Mouse (Mus musculus) heart, embryonic 13.5 days (tissue): ENCODE measurements at regions not wholly inside any gene's neighbourhood (a gene's known extent, or its start where the extent isn't known, plus 50 kb on each side); places are given as distances from the start of the nearest gene placed in this dataset.

Source experiments
- ATAC-seq: fragments of 200-750 bp; cut with Nextera tagmentation; 2 replicates; pipeline ENCODE4 v1.8.0; 2017; ENCODE audit warnings: moderate TSS enrichment; ENCODE audit not compliant: insufficient number of reproducible peaks, low FRiP score, low TSS enrichment; ENCODE audit errors: extremely low read depth
- H3K27ac ChIP-seq: fragments of 300-500 bp; sonication (generic); replicated peaks from 2 replicates; pipeline ENCODE4 v1.5.1; 2015; ENCODE audit warnings: moderate library complexity, mild to moderate bottlenecking, inconsistent platforms
- H3K27me3 ChIP-seq: fragments of 300-500 bp; sonication (generic); replicated peaks from 2 replicates; pipeline ENCODE4 v1.6.1; 2015; ENCODE audit warnings: mild to moderate bottlenecking, inconsistent platforms
- H3K36me3 ChIP-seq: fragments of 300-500 bp; sonication (generic); 2 replicates; pipeline ENCODE4 v1.6.1; 2015; ENCODE audit warnings: mild to moderate bottlenecking, inconsistent platforms
- H3K4me1 ChIP-seq: fragments of 300-500 bp; sonication (generic); 2 replicates; pipeline ENCODE4 v1.6.1; 2015; ENCODE audit warnings: inconsistent platforms
- H3K4me2 ChIP-seq: fragments of 300-500 bp; sonication (generic); 2 replicates; pipeline ENCODE4 v1.6.1; 2015; ENCODE audit warnings: inconsistent platforms, mild to moderate bottlenecking, moderate library complexity
- H3K4me3 ChIP-seq: fragments of 300-500 bp; sonication (generic); 2 replicates; pipeline ENCODE4 v1.5.1; 2015; ENCODE audit warnings: moderate library complexity, mild to moderate bottlenecking, inconsistent platforms
- H3K9ac ChIP-seq: fragments of 300-500 bp; sonication (generic); 2 replicates; pipeline ENCODE4 v1.6.1; 2015; ENCODE audit warnings: inconsistent platforms, mild to moderate bottlenecking, moderate library complexity
- H3K9me3 ChIP-seq: fragments of 300-500 bp; sonication (generic); 2 replicates; pipeline ENCODE4 v1.6.1; 2016; ENCODE audit warnings: inconsistent platforms
- WGBS: fragments of 180-500 bp; shearing (Covaris S2); methylation state at CpG from one replicate; pipeline ENCODE4 v1.1.7; 2015; ENCODE audit warnings: mixed read lengths; 5-methylcytosine and 5-hydroxymethylcytosine counted together

GRCm38 (mm10) chr15:96031085-96031780 lies 240.6 kb downstream of the Ano6 start:
- no peak overlapping the region for H3K27ac ChIP-seq
- WGBS = 71% methylated on average over 8 of the region's 8 CpGs
- H3K4me1 ChIP-seq = no peaks in the 10 kb centered on the region
- H3K9me3 ChIP-seq = no peaks in the 10 kb centered on the region
- no peak overlapping the region for H3K9ac ChIP-seq
- H3K4me2 ChIP-seq = no peak overlapping the region
- no peak for ATAC-seq
- no peaks in the 10 kb centered on the region for H3K27me3 ChIP-seq
- H3K4me3 ChIP-seq = no peak overlapping the region
- H3K36me3 ChIP-seq = no peaks in the 10 kb centered on the region

- H3K4me3 ChIP-seq = no peak overlapping the region
- H3K9ac ChIP-seq = no peak overlapping the region
- H3K27ac ChIP-seq = no peak overlapping the region
- WGBS = 55% methylated on average over 12 of the region's 12 CpGs
- no peak for ATAC-seq
- no peak overlapping the region for H3K4me2 ChIP-seq
- H3K36me3 ChIP-seq = no peaks in the 10 kb centered on the region
- H3K4me1 ChIP-seq = no peaks in the 10 kb centered on the region
- no peaks in the 10 kb centered on the region for H3K9me3 ChIP-seq
- no peaks in the 10 kb centered on the region for H3K27me3 ChIP-seq
Measured at GRCm38 (mm10) chr15:96035273-96035672, 244.6 kb downstream of the Ano6 start.

GRCm38 (mm10) chr15:96045561-96045960 lies 241.8 kb upstream of the Arid2 start:
- 42% methylated on average over 3 of the region's 3 CpGs for WGBS
- Histone ChIP-seq H3K4me2 (no peak overlapping the region), H3K9me3 (no peaks in the 10 kb centered on the region), H3K27me3 (no peaks in the 10 kb centered on the region), H3K4me1 (no peaks in the 10 kb centered on the region), H3K27ac (no peak overlapping the region), H3K4me3 (no peak overlapping the region), H3K36me3 (no peaks in the 10 kb centered on the region), H3K9ac (no peak overlapping the region)
- ATAC-seq = no peak

- no peaks in the 10 kb centered on the region for H3K36me3 ChIP-seq
- H3K4me2 ChIP-seq = no peak overlapping the region
- no peaks in the 10 kb centered on the region for H3K9me3 ChIP-seq
- 76% methylated on average over 5 of the region's 5 CpGs for WGBS
- H3K4me1 ChIP-seq = no peaks in the 10 kb centered on the region
- H3K9ac ChIP-seq = no peak overlapping the region
- H3K4me3 ChIP-seq = no peak overlapping the region
- no peak overlapping the region for H3K27ac ChIP-seq
- no peaks in the 10 kb centered on the region for H3K27me3 ChIP-seq
- no peak for ATAC-seq
Measured at GRCm38 (mm10) chr15:96046651-96047050, 240.7 kb upstream of the Arid2 start.

- Histone ChIP-seq H3K9ac (no peak overlapping the region), H3K36me3 (no peaks in the 10 kb centered on the region), H3K4me3 (no peak overlapping the region), H3K4me2 (no peak overlapping the region), H3K4me1 (no peaks in the 10 kb centered on the region), H3K9me3 (peaks cover 4% of the 10 kb centered on the region; the same call in 1 of the 2 replicates), H3K27ac (no peak overlapping the region), H3K27me3 (no peaks in the 10 kb centered on the region)
- 60% methylated on average over 4 of the region's 4 CpGs for WGBS
- ATAC-seq = no peak
Measured at GRCm38 (mm10) chr15:96050416-96050815, 236.9 kb upstream of the Arid2 start.

GRCm38 (mm10) chr15:96052586-96052985 lies 234.7 kb upstream of the Arid2 start:
- Histone ChIP-seq H3K9ac (no peak overlapping the region), H3K27ac (no peak overlapping the region), H3K36me3 (no peaks in the 10 kb centered on the region), H3K4me3 (no peak overlapping the region), H3K9me3 (peaks cover 4% of the 10 kb centered on the region; the same call in 1 of the 2 replicates), H3K4me2 (no peak overlapping the region), H3K4me1 (no peaks in the 10 kb centered on the region), H3K27me3 (no peaks in the 10 kb centered on the region)
- 76% methylated on average over 5 of the region's 5 CpGs for WGBS
- ATAC-seq = no peak

GRCm38 (mm10) chr15:96055361-96055760 lies 232.0 kb upstream of the Arid2 start:
- Histone ChIP-seq H3K4me2 (no peak overlapping the region), H3K4me1 (peaks cover 16% of the 10 kb centered on the region), H3K9me3 (peaks cover 4% of the 10 kb centered on the region; the same call in 1 of the 2 replicates), H3K27ac (no peak overlapping the region), H3K27me3 (no peaks in the 10 kb centered on the region), H3K9ac (no peak overlapping the region), H3K36me3 (no peaks in the 10 kb centered on the region), H3K4me3 (no peak overlapping the region)
- WGBS = 73% methylated on average over 10 of the region's 10 CpGs
- ATAC-seq = no peak

GRCm38 (mm10) chr15:96055796-96056473 lies 231.4 kb upstream of the Arid2 start:
- 65% methylated on average over 16 of the region's 16 CpGs for WGBS
- no peak overlapping the region for H3K27ac ChIP-seq
- H3K9ac ChIP-seq = no peak overlapping the region
- no peaks in the 10 kb centered on the region for H3K27me3 ChIP-seq
- H3K36me3 ChIP-seq = no peaks in the 10 kb centered on the region
- ATAC-seq = no peak
- no peak overlapping the region for H3K4me3 ChIP-seq
- peaks cover 4% of the 10 kb centered on the region; the same call in 1 of the 2 replicates for H3K9me3 ChIP-seq
- peaks cover 22% of the 10 kb centered on the region for H3K4me1 ChIP-seq
- H3K4me2 ChIP-seq = no peak overlapping the region

- no peaks in the 10 kb centered on the region for H3K36me3 ChIP-seq
- H3K4me2 ChIP-seq = peak overlapping the region; percentile 34
- no peak overlapping the region for H3K9ac ChIP-seq
- peaks cover 22% of the 10 kb centered on the region for H3K4me1 ChIP-seq
- WGBS = 29% methylated on average over 3 of the region's 3 CpGs
- ATAC-seq = no peak
- H3K27ac ChIP-seq = peak overlapping the region; percentile 70
- no peaks in the 10 kb centered on the region for H3K27me3 ChIP-seq
- H3K4me3 ChIP-seq = no peak overlapping the region
- H3K9me3 ChIP-seq = peaks cover 1% of the 10 kb centered on the region; the same call in 1 of the 2 replicates
Measured at GRCm38 (mm10) chr15:96059623-96060022, 227.7 kb upstream of the Arid2 start.

GRCm38 (mm10) chr15:96064499-96065217 lies 222.7 kb upstream of the Arid2 start:
- WGBS = 59% methylated on average over 11 of the region's 11 CpGs
- no peak for ATAC-seq
- no peaks in the 10 kb centered on the region for H3K36me3 ChIP-seq

GRCm38 (mm10) chr15:96075615-96076014 lies 211.7 kb upstream of the Arid2 start:
- Histone ChIP-seq H3K9ac (no peak overlapping the region), H3K36me3 (no peaks in the 10 kb centered on the region), H3K4me2 (no peak overlapping the region), H3K27me3 (no peaks in the 10 kb centered on the region), H3K27ac (no peak overlapping the region), H3K9me3 (no peaks in the 10 kb centered on the region), H3K4me1 (peaks cover 35% of the 10 kb centered on the region), H3K4me3 (no peak overlapping the region)
- 82% methylated on average over 9 of the region's 9 CpGs for WGBS
- ATAC-seq = no peak

More at GRCm38 (mm10) chr15:96064499-96065217, 222.7 kb upstream of the Arid2 start:
- no peak overlapping the region for H3K4me2 ChIP-seq
- H3K9me3 ChIP-seq = no peaks in the 10 kb centered on the region
- no peak overlapping the region for H3K4me3 ChIP-seq
- H3K9ac ChIP-seq = no peak overlapping the region
- no peak overlapping the region for H3K27ac ChIP-seq
- H3K27me3 ChIP-seq = no peaks in the 10 kb centered on the region
- peaks cover 13% of the 10 kb centered on the region for H3K4me1 ChIP-seq
